Mouse (Mus musculus) stomach, embryonic 14.5 days (tissue): ENCODE measurements around the gene Hist1h2ai. TPM values are rescaled to one million over a fixed set of nuclear protein-coding genes. Genes with fewer than 3 reads are reported as not detected.
"Not testable (repeated sequence)": the region's sequence is repeated elsewhere in the genome, so short reads cannot be mapped to it uniquely, and the experiment has no call there.

ENCODE experiments used
- ATAC-seq: fragments of 200-750 bp; cut with Nextera tagmentation; 2 replicates; pipeline ENCODE4 v1.8.0; 2017; ENCODE audit warnings: low read depth, moderate TSS enrichment; ENCODE audit not compliant: insufficient number of reproducible peaks, insufficient read depth, low FRiP score
- H3K27ac ChIP-seq: fragments of 300-500 bp; sonication (generic); 2 replicates; pipeline ENCODE4 v1.5.1; 2014; ENCODE audit warnings: mild to moderate bottlenecking, low read length, moderate library complexity, mixed read lengths
- H3K27me3 ChIP-seq: fragments of 300-500 bp; sonication (generic); 2 replicates; pipeline ENCODE4 v1.6.1; 2014; ENCODE audit warnings: low read length, control low read depth, mixed read lengths; ENCODE audit not compliant: control insufficient read depth, insufficient read depth
- H3K36me3 ChIP-seq: fragments of 300-500 bp; sonication (generic); 2 replicates; pipeline ENCODE4 v1.6.1; 2014; ENCODE audit warnings: mild to moderate bottlenecking, control low read depth, low read length, moderate library complexity, mixed read lengths; ENCODE audit not compliant: control insufficient read depth, insufficient read depth
- H3K4me1 ChIP-seq: fragments of 300-500 bp; sonication (generic); 2 replicates; pipeline ENCODE4 v1.6.1; 2014; ENCODE audit warnings: low read length, control low read depth, mixed read lengths; ENCODE audit not compliant: control insufficient read depth, insufficient read depth
- H3K4me2 ChIP-seq: fragments of 300-500 bp; sonication (generic); replicated peaks from 2 replicates; pipeline ENCODE4 v1.6.1; 2014; ENCODE audit warnings: low read depth, low read length, control low read depth
- H3K4me3 ChIP-seq: fragments of 300-500 bp; sonication (generic); 2 replicates; pipeline ENCODE4 v1.5.1; 2014; ENCODE audit warnings: low read depth, low read length, control low read depth
- H3K9ac ChIP-seq: fragments of 300-500 bp; sonication (generic); replicated peaks from 2 replicates; pipeline ENCODE4 v1.6.1; 2014; ENCODE audit warnings: low read depth, mild to moderate bottlenecking, control low read depth, low read length, moderate library complexity, mixed read lengths
- H3K9me3 ChIP-seq: fragments of 300-500 bp; sonication (generic); 2 replicates; pipeline ENCODE4 v1.6.1; 2016; ENCODE audit warnings: low read depth, low read length, control low read depth; ENCODE audit not compliant: control insufficient read depth
- WGBS: fragments of 180-500 bp; shearing (Covaris S2); extraction: QIAGEN DNeasy Blood & Tissue Kit; methylation state at CpG from one replicate; pipeline ENCODE4 v1.1.7; 2014; 5-methylcytosine and 5-hydroxymethylcytosine counted together
- polyA plus RNA-seq: library from polyadenylated mRNA; unstranded; fragments of >200 nt; fragmentation: Nextera tagmentation; extraction: Ambion mirVana; gene quantifications from 2 replicates; pipeline ENCODE4 v1.2.1, GENCODE M21; 2014

The Hist1h2ai gene
- polyA plus RNA-seq = 8.8 and 36.0 TPM in 2 replicates

DNA sequence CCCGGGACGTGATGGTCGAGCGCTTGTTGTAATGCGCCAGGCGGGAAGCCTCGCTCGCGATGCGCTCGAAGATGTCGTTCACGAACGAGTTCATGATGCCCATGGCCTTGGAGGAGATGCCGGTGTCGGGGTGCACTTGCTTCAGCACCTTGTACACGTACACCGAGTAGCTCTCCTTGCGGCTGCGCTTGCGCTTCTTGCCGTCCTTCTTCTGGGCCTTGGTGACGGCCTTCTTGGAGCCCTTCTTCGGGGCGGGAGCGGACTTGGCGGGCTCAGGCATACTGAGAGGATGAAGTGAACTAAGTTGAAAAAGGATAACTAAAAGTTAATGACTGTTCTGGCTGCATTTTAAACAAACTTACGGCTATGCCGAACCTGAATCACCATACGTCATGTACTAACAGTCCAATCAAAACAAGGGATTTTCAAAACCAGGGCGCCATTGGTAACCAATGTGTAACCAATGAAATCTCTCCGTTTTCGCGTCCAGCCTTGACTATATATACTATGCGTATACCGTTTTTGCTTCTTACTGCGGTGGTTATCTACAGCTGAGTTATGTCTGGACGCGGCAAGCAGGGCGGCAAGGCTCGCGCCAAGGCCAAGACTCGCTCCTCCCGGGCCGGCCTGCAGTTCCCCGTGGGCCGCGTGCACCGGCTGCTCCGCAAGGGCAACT is at the start of gene Hist1h2ai, which contains the start of gene Hist1h2bl:
Hist1h2ai (plus strand) TSS at position 559 of the 676 bp plus-strand sequence.
Hist1h2bl (minus strand) TSS at position 280 of the 676 bp plus-strand sequence.
- H3K4me2 ChIP-seq = peak within 1 kb of the TSS; percentile 84
- peaks cover 19% of the 10 kb centered on the region; the same call in 1 of the 2 replicates for H3K4me1 ChIP-seq
- H3K27ac ChIP-seq = peak within 1 kb of the TSS; percentile 95
- peak within 1 kb of the TSS; percentile 65 for H3K9ac ChIP-seq
- H3K27me3 ChIP-seq, H3K36me3 ChIP-seq, H3K9me3 ChIP-seq: not testable (repeated sequence)
- 0% methylated on average over 28 of the region's 50 CpGs for WGBS
- peak; percentile 93 for ATAC-seq
- peak within 1 kb of the TSS; percentile 41 for H3K4me3 ChIP-seq

DNA sequence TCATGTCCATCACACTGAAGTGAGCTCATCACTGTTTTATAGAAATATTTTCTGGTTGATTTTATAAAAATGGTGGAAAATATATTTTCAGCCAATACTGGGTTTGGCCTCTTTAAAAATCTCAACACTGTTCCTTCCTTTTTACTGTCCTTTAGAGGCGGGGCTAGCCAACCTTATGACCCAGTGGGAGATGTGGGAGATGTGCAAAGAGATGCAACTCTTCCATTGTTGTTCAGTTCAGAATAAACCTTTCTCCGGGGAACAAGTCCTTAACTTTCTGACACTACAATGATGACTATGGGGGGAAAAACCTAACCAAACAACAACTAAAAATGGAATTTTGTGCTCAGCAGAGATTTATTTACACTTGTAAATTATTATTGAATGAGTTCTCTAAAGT is 38.9 kb upstream of the Hist1h2ai start, which contains the start of gene Olfr1360:
Olfr1360 (minus strand) TSS at position 101 of the 400 bp plus-strand sequence.
- WGBS = 80% methylated on average over 2 of the region's 2 CpGs

DNA sequence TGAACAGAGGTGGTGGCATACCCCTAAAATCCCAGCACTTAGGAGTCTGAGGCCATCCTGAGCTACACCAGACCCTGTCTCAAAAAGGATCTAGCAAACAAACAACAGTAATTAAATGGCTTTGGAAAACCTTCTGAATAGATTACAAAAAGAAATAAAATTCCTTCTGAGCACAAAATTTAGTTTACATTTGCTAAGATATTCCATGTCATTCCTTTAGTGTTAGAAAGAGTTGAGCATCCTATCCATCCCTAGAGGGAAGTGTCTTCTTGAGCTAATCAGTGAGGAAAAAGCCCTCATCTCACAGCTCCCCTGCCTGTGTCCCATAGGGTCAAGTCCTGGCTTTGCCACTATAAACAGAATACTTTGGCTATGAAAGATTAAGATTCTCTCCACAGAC is 18.4 kb upstream of the Hist1h2ai start, which contains the start of gene Olfr1359:
Olfr1359 (plus strand) TSS at position 301 of the 400 bp plus-strand sequence.
- Histone ChIP-seq H3K36me3 (no peaks in the 10 kb centered on the region), H3K27ac (no peak within 1 kb of the TSS), H3K27me3 (no peaks in the 10 kb centered on the region), H3K9ac (no peak within 1 kb of the TSS), H3K4me1 (no peaks in the 10 kb centered on the region), H3K9me3 (no peaks in the 10 kb centered on the region), H3K4me3 (no peak within 1 kb of the TSS), H3K4me2 (no peak within 1 kb of the TSS)
- no peak for ATAC-seq

More for the DNA sequence above, 38.9 kb upstream of the Hist1h2ai start, which contains the start of gene Olfr1360:
- no peak within 1 kb of the TSS for H3K27ac ChIP-seq
- H3K4me2 ChIP-seq = no peak within 1 kb of the TSS
- H3K36me3 ChIP-seq = no peaks in the 10 kb centered on the region
- no peaks in the 10 kb centered on the region for H3K9me3 ChIP-seq
- H3K9ac ChIP-seq = no peak within 1 kb of the TSS
- no peak within 1 kb of the TSS for H3K4me3 ChIP-seq
- no peak for ATAC-seq
- H3K4me1 ChIP-seq = no peaks in the 10 kb centered on the region
- no peaks in the 10 kb centered on the region for H3K27me3 ChIP-seq

DNA sequence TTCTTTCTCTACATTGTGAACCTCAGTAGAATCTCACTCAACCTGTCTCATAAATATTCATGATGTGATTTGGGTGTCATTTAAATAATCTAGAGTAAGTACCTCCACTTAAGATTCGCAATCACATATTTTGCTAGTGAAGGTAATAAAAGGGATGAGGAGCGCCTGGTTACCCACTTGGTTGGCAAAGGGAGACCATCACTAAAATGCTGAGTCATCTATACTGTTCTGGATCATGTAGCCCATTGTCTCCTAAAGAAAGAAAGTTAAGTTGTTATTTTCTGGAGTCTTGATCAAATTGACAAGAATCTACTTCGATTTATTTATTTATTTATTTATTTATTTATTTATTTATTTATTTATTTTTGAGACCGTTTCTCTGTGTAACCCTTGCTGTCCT is 9.6 kb upstream of the Hist1h2ai start:
- ATAC-seq = no peak

DNA sequence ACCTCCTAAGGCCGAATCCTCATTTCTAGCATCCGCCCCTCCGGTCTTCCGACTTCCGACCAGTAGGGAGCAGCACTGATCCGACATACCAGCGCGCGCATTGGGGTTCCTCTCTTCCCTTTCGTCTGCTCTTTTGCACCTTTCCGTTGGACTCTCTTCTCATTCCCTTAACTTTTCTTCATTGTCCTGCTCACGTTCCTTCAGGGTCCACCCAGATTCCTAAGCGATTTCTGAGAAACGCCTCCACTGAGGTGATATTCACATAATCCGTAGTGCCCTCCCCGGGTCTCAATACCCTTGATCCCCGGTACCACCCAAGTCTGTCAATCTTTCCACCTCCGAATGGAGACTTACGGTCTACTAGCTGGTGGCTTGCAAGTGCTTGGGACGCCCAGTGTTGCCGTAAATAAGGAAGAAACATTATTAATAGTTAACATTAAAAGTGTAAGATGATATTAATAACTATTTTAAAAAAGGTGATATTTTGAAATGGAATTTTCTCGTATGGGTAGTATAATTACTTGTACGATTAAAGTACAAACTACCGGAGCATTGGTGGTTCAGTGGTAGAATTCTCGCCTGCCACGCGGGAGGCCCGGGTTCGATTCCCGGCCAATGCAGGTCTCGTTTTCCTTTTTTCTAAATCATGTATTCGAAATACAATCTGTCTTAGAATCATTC is 6.1 kb upstream of the Hist1h2ai start:
- H3K4me2 ChIP-seq = peak overlapping the region; percentile 53; the same call in 1 of the 2 replicates
- peak overlapping the region; percentile 68 for H3K4me3 ChIP-seq
- H3K9me3 ChIP-seq = no peaks in the 10 kb centered on the region
- under 1% methylated on average over 32 of the region's 32 CpGs for WGBS
- peak; percentile 85 for ATAC-seq
- peak overlapping the region; percentile 74 for H3K27ac ChIP-seq
- H3K36me3 ChIP-seq = no peaks in the 10 kb centered on the region
- no peaks in the 10 kb centered on the region for H3K27me3 ChIP-seq
- H3K9ac ChIP-seq = peak overlapping the region; percentile 45; the same call in 1 of the 2 replicates
- H3K4me1 ChIP-seq = peaks cover 4% of the 10 kb centered on the region; the same call in 1 of the 2 replicates

More for the DNA sequence above, 9.6 kb upstream of the Hist1h2ai start:
- Histone ChIP-seq H3K27ac (no peak overlapping the region), H3K4me3 (no peak overlapping the region), H3K9me3 (no peaks in the 10 kb centered on the region), H3K4me2 (no peak overlapping the region), H3K9ac (no peak overlapping the region), H3K4me1 (no peaks in the 10 kb centered on the region), H3K27me3 (no peaks in the 10 kb centered on the region), H3K36me3 (no peaks in the 10 kb centered on the region)
- 73% methylated on average over 4 of the region's 4 CpGs for WGBS

DNA sequence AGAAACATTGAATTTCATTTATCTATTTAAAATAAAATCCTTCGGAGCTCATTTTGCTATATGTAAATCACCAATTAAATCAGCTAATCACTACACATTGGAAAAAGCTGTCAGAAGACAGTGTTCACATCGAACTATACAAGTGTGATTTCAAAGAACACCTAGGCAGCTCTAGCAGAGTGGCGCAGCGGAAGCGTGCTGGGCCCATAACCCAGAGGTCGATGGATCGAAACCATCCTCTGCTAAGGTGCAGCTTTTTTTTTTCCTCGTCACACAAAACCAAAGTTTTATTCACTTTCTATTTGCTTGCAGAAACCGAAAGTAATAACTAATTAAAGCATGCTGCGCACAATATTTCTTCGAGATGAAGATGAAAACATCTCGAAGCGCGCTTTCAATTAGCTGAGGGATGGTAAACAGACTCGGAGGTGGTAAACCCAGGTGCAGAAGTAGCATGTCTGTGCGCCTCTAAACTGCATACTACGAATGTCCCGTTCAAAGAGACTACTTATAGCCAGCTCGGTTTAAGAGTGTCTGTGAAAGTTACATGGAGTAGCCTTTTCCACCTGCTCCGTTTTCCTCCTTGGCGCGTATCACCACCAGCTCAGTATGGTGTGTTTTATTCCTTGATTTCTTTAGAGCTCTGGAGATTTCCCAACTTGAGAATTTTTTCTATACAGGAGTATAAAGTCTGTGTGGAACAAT is 5.2 kb upstream of the Hist1h2ai start:
- Histone ChIP-seq H3K4me1 (peaks cover 7% of the 10 kb centered on the region; the same call in 1 of the 2 replicates), H3K9ac (peak overlapping the region; percentile 38), H3K9me3 (no peaks in the 10 kb centered on the region), H3K27me3 (no peaks in the 10 kb centered on the region), H3K4me3 (peak overlapping the region; percentile 68), H3K36me3 (no peaks in the 10 kb centered on the region), H3K27ac (peak overlapping the region; percentile 30; the same call in 1 of the 2 replicates), H3K4me2 (peak overlapping the region; percentile 53)
- WGBS = 1% methylated on average over 22 of the region's 22 CpGs
- peak; percentile 82; the same call in 1 of the 2 replicates for ATAC-seq

DNA sequence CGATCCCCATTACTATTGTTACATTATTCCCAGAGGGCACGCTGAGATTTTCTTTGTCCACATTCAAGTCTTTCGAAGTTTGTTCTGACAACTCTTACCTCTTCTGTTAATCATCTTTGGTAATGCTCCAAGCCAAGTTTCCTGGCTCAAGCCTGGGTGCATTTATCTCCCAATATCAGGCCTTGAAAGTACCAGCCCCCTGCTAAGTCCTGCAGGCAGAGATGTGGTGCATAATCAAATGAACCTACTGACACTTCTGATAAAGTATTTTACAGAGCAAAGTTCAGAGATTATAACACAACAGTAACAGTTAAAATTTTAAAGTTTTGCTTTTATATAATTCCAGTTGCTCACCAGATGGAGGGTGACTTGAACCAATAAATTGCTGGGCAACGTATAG is 4.5 kb upstream of the Hist1h2ai start:
- H3K4me3 ChIP-seq = peak overlapping the region; percentile 68
- 21% methylated on average over 4 of the region's 4 CpGs for WGBS

DNA sequence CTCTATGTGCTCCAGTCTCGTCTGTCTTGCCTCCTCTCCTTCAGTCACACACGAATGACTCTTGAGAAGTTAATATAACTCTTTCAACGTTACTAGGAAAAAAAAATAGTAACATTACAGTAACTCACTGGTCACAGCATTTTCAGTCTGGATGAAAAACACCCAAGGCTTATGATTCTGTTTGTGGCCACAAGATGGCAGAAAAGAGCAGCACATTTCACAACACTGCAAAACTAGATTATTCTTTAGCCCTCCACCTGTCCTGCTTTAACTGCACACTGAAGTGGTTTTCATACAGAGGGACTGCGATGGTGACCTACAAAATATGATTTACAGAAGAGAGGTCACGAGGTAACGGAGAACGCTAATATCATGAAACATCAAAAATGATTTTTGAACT is 1.5 kb upstream of the Hist1h2ai start:
- H3K27ac ChIP-seq = peak overlapping the region; percentile 91
- WGBS = under 1% methylated on average over 7 of the region's 7 CpGs

More for the DNA sequence above, 4.5 kb upstream of the Hist1h2ai start:
- Histone ChIP-seq H3K4me2 (peak overlapping the region; percentile 53), H3K36me3 (no peaks in the 10 kb centered on the region), H3K4me1 (peaks cover 7% of the 10 kb centered on the region; the same call in 1 of the 2 replicates), H3K27me3 (no peaks in the 10 kb centered on the region), H3K27ac (peak overlapping the region; percentile 30; the same call in 1 of the 2 replicates), H3K9ac (no peak overlapping the region), H3K9me3 (no peaks in the 10 kb centered on the region)
- ATAC-seq = no peak

More for the DNA sequence above, 1.5 kb upstream of the Hist1h2ai start:
- peak overlapping the region; percentile 79 for H3K4me2 ChIP-seq
- H3K27me3 ChIP-seq = no peaks in the 10 kb centered on the region
- no peaks in the 10 kb centered on the region for H3K9me3 ChIP-seq
- peaks cover 14% of the 10 kb centered on the region; the same call in 1 of the 2 replicates for H3K4me1 ChIP-seq
- H3K4me3 ChIP-seq = peak overlapping the region; percentile 41
- no peaks in the 10 kb centered on the region for H3K36me3 ChIP-seq
- H3K9ac ChIP-seq = peak overlapping the region; percentile 65; the same call in 1 of the 2 replicates
- no peak for ATAC-seq
